Mouse (Mus musculus) ES-E14 (cell line): ENCODE measurements around the gene Ifitm1. TPM values are rescaled to one million over a fixed set of nuclear protein-coding genes. Genes with fewer than 3 reads are reported as not detected.

Experiments used
- DNase-seq: peaks from one replicate; pipeline ENCODE4 v3.0.0-alpha.2; 2013; ENCODE audit warnings: low read depth, low spot score
- H3K27ac ChIP-seq: 2 replicates; pipeline ENCODE4 v1.5.1; 2012; ENCODE audit warnings: low read depth, mild to moderate bottlenecking, low read length, moderate library complexity, mixed read lengths; ENCODE audit not compliant: poor library complexity, insufficient read depth, severe bottlenecking
- H3K36me3 ChIP-seq: 2 replicates; pipeline ENCODE4 v1.6.1; 2012; ENCODE audit warnings: mild to moderate bottlenecking, low read length, moderate library complexity, mixed read lengths; ENCODE audit not compliant: control insufficient read depth, poor library complexity, insufficient read depth, severe bottlenecking
- H3K4me1 ChIP-seq, 2 experiments: fragments of 150-350 bp in 1 of 2; sonication (generic) in 1 of 2; 2 replicates each; pipeline ENCODE4 v1.6.1; 2012; ENCODE audit warnings: low read length in 2 of 2, mild to moderate bottlenecking in 1 of 2, mixed read lengths in 1 of 2; ENCODE audit not compliant: control insufficient read depth in 2 of 2, insufficient read depth in 2 of 2, poor library complexity in 1 of 2
- H3K4me3 ChIP-seq, 2 experiments: fragments of 150-350 bp in 1 of 2; sonication (generic) in 1 of 2; 2 replicates each; pipeline ENCODE4 v1.5.1; 2012; ENCODE audit warnings: low read length in 2 of 2, low read depth in 1 of 2, mild to moderate bottlenecking in 1 of 2, mixed read lengths in 1 of 2; ENCODE audit not compliant: insufficient read depth in 1 of 2, poor library complexity in 1 of 2, severe bottlenecking in 1 of 2
- H3K9ac ChIP-seq: 2 replicates; pipeline ENCODE4 v1.6.1; 2012; ENCODE audit warnings: low read depth, mild to moderate bottlenecking, low read length, mixed read lengths; ENCODE audit not compliant: poor library complexity, insufficient read depth, severe bottlenecking
- H3K9me3 ChIP-seq: fragments of 150-350 bp; sonication (generic); 2 replicates; pipeline ENCODE4 v1.6.1; 2012; ENCODE audit warnings: low read depth, mild to moderate bottlenecking, low read length; ENCODE audit not compliant: control insufficient read depth, insufficient read depth
- CHD2 ChIP-seq: IDR thresholded peaks from 2 replicates; pipeline ENCODE4 v1.6.1; 2014; ENCODE audit warnings: mild to moderate bottlenecking, low read depth, low read length, inconsistent platforms
- HCFC1 ChIP-seq: IDR thresholded peaks from 2 replicates; pipeline ENCODE4 v1.6.1; 2012; ENCODE audit warnings: low read length, inconsistent platforms, borderline replicate concordance; ENCODE audit not compliant: insufficient read depth
- MAFK ChIP-seq: IDR thresholded peaks from 2 replicates; pipeline ENCODE4 v1.6.1; 2014; ENCODE audit warnings: mild to moderate bottlenecking, low read depth, low read length, inconsistent platforms; ENCODE audit not compliant: insufficient read depth
- ZC3H11A ChIP-seq: IDR thresholded peaks from 2 replicates; pipeline ENCODE4 v1.6.1; 2012; ENCODE audit warnings: low read depth, mild to moderate bottlenecking, inconsistent platforms, low read length, borderline replicate concordance
- ZNF384 ChIP-seq: IDR thresholded peaks from 2 replicates; pipeline ENCODE4 v1.6.1; 2012; ENCODE audit warnings: low read depth, low read length, inconsistent platforms
- in situ Hi-C, 2 experiments: fragments of 600-800 bp; cut with MboI; formaldehyde crosslinking; loops; one replicate each; pipeline ENCODE4 v1.15.1; 2025; ENCODE audit warnings: low sequenced_read_pairs in 2 of 2, inconsistent platforms in 1 of 2; ENCODE audit not compliant: unreplicated experiment in 2 of 2
- total RNA-seq: library from RNA; depleted of rRNA; stranded (reverse); fragments of 300-350 nt; gene quantifications from 2 replicates; pipeline ENCODE4 v1.2.3, GENCODE M21; 2012

Ifitm1 gene
- total RNA-seq, 1 experiment, result 274 TPM

- no peak for TF ChIP-seq ZC3H11A
- no peak for TF ChIP-seq MAFK
- TF ChIP-seq ZNF384, result no peak
- no peak for TF ChIP-seq CHD2
- TF ChIP-seq HCFC1, result no peak
- in situ Hi-C loops, result no loop called here
- peaks cover 33% of the 10 kb centered on the region for H3K36me3 ChIP-seq
- DNase-seq, result no peak
- no peaks in the 10 kb centered on the region for H3K9me3 ChIP-seq
- H3K4me1 ChIP-seq, result peaks cover 4 to 17% of the 10 kb centered on the region in 2 experiments; a peak in 3 of 4 replicates
- H3K9ac ChIP-seq, result peak overlapping the region; percentile 15; the same call in 1 of the 2 replicates
- H3K4me3 ChIP-seq, result no peak overlapping the region
- no peak overlapping the region for H3K27ac ChIP-seq
Measured at GRCm38 (mm10) chr7:140943356-140943755, 23.7 kb upstream of the Ifitm1 start.

GRCm38 (mm10) chr7:140944236-140944635 is 22.8 kb upstream of the Ifitm1 start:
- Histone ChIP-seq H3K36me3 (peaks cover 42% of the 10 kb centered on the region), H3K4me3 (no peak overlapping the region), H3K4me1 (peaks cover 4 to 17% of the 10 kb centered on the region in 2 experiments; a peak in 3 of 4 replicates), H3K9ac (no peak overlapping the region), H3K9me3 (no peaks in the 10 kb centered on the region), H3K27ac (no peak overlapping the region)
- TF ChIP-seq HCFC1, result no peak
- no peak for TF ChIP-seq MAFK
- TF ChIP-seq CHD2, result no peak
- DNase-seq, result no peak
- in situ Hi-C loops, result no loop called here

DNA sequence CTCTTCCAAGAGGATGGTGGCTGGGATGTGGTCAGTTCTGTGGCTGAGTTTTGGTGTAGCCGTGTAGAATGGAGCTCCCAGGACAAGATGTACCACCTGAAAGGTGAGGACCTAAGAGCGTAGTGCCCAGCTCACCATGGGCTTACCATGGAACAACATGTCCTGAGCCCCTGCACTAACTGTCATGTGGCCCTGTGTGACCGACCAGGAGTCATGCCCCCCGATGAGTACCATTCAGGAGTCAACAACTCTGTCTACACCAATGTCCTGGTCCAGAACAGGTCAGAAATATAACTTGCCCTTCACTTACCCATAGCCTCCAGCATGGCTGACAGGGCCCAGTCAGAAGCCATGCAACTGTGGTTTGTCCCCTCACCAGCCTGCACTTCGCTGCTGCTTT is 21.8 kb upstream of the Ifitm1 start:
- no peaks in the 10 kb centered on the region for H3K9me3 ChIP-seq
- TF ChIP-seq ZNF384 (no peak), HCFC1 (no peak), CHD2 (no peak), MAFK (no peak), ZC3H11A (no peak)
- no peak overlapping the region for H3K27ac ChIP-seq
- H3K36me3 ChIP-seq, result peaks cover 47% of the 10 kb centered on the region
- no peak for DNase-seq
- peaks cover 0 to 17% of the 10 kb centered on the region in 2 experiments; a peak in 2 of 4 replicates for H3K4me1 ChIP-seq
- H3K4me3 ChIP-seq, result no peak overlapping the region
- in situ Hi-C loops, result no loop called here
- no peak overlapping the region for H3K9ac ChIP-seq

DNA sequence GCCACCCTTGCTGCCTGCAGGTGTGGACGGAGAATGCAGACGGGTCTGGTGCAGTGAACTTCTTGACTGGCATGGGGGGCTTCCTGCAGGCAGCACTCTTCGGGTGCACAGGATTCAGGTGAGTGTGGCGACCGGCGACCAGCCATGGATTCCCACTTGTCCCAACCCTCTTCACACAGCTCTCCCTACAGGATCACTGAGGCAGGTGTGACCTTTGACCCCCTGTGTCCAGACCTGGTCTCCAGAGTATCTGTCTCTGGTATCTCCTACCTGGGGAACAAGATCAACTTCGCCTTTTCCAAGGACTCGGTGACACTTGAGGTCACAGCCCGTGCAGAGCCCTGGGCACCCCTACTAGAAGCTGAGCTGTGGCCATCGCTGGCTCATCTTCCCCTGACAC is 20.7 kb upstream of the Ifitm1 start:
- DNase-seq, result no peak
- in situ Hi-C loops, result no loop called here
- H3K9me3 ChIP-seq, result no peaks in the 10 kb centered on the region
- H3K4me1 ChIP-seq, result peaks cover 5 to 27% of the 10 kb centered on the region in 2 experiments; a peak in 3 of 4 replicates
- TF ChIP-seq MAFK (no peak), ZC3H11A (no peak), CHD2 (no peak), HCFC1 (no peak), ZNF384 (no peak)
- no peak overlapping the region for H3K4me3 ChIP-seq
- peaks cover 47% of the 10 kb centered on the region for H3K36me3 ChIP-seq
- no peak overlapping the region for H3K9ac ChIP-seq
- no peak overlapping the region for H3K27ac ChIP-seq

- in situ Hi-C loops, result no loop called here
- Histone ChIP-seq H3K27ac (no peak overlapping the region), H3K4me1 (peaks cover 5 to 30% of the 10 kb centered on the region in 2 experiments; a peak in 3 of 4 replicates), H3K36me3 (peaks cover 47% of the 10 kb centered on the region), H3K9me3 (no peaks in the 10 kb centered on the region), H3K4me3 (no peak overlapping the region), H3K9ac (no peak overlapping the region)
- no peak for TF ChIP-seq ZNF384
- no peak for DNase-seq
Measured at GRCm38 (mm10) chr7:140946980-140947379, 20.0 kb upstream of the Ifitm1 start.
